Mouse (Mus musculus) heart, embryonic 15.5 days (tissue): Measurements from ENCODE around the gene Sfxn5. TPM values are rescaled to one million over a fixed set of nuclear protein-coding genes. Genes with fewer than 3 reads are reported as not detected.
A peak's percentile ranks its signal among the peaks of the same experiment; 100 is the strongest.

Experiments
- ATAC-seq: fragments of 200-750 bp; cut with Nextera tagmentation; replicated peaks from 2 replicates; pipeline ENCODE4 v1.8.0; 2017; ENCODE audit warnings: low read depth, moderate TSS enrichment; ENCODE audit not compliant: insufficient number of reproducible peaks, insufficient read depth, low FRiP score
- H3K27ac ChIP-seq: fragments of 300-500 bp; sonication (generic); 2 replicates; pipeline ENCODE4 v1.5.1; 2015; ENCODE audit warnings: mild to moderate bottlenecking, inconsistent platforms
- H3K27me3 ChIP-seq: fragments of 300-500 bp; sonication (generic); 2 replicates; pipeline ENCODE4 v1.6.1; 2015; ENCODE audit warnings: inconsistent platforms
- H3K36me3 ChIP-seq: fragments of 300-500 bp; sonication (generic); 2 replicates; pipeline ENCODE4 v1.6.1; 2015; ENCODE audit warnings: mild to moderate bottlenecking, inconsistent platforms
- H3K4me1 ChIP-seq: fragments of 300-500 bp; sonication (generic); replicated peaks from 2 replicates; pipeline ENCODE4 v1.6.1; 2015; ENCODE audit warnings: inconsistent platforms
- H3K4me2 ChIP-seq: fragments of 300-500 bp; sonication (generic); 2 replicates; pipeline ENCODE4 v1.6.1; 2015; ENCODE audit warnings: inconsistent platforms, mild to moderate bottlenecking, moderate library complexity
- H3K4me3 ChIP-seq: fragments of 300-500 bp; sonication (generic); 2 replicates; pipeline ENCODE4 v1.5.1; 2015; ENCODE audit warnings: mild to moderate bottlenecking, inconsistent platforms
- H3K9ac ChIP-seq: fragments of 300-500 bp; sonication (generic); 2 replicates; pipeline ENCODE4 v1.6.1; 2015; ENCODE audit warnings: mild to moderate bottlenecking, inconsistent platforms
- H3K9me3 ChIP-seq: fragments of 300-500 bp; sonication (generic); replicated peaks from 2 replicates; pipeline ENCODE4 v1.6.1; 2016; ENCODE audit warnings: inconsistent platforms
- WGBS: fragments of 180-500 bp; shearing (Covaris S2); methylation state at CpG from one replicate; pipeline ENCODE4 v1.1.7; 2015; ENCODE audit warnings: mixed read lengths; 5-methylcytosine and 5-hydroxymethylcytosine counted together
- polyA plus RNA-seq: library from polyadenylated mRNA; unstranded; fragments of >200 nt; fragmentation: Nextera tagmentation; extraction: Ambion mirVana; gene quantifications from 2 replicates; pipeline ENCODE4 v1.2.1, GENCODE M21; 2015

Sfxn5 gene
- polyA plus RNA-seq, 1 experiment from 2014 or later = 3.7 TPM

- 58% methylated on average over 5 of the region's 5 CpGs for WGBS
- H3K9me3 ChIP-seq = no peaks in the 10 kb centered on the region
- H3K27ac ChIP-seq = peak overlapping the region; percentile 93
- no peak for ATAC-seq
- H3K4me1 ChIP-seq = peaks cover 79% of the 10 kb centered on the region
- H3K9ac ChIP-seq = no peak overlapping the region
- H3K27me3 ChIP-seq = no peaks in the 10 kb centered on the region
- no peak overlapping the region for H3K4me2 ChIP-seq
- H3K4me3 ChIP-seq = no peak overlapping the region
- H3K36me3 ChIP-seq = no peaks in the 10 kb centered on the region
Observed at GRCm38 (mm10) chr6:85363231-85363905, 30.1 kb upstream of the Sfxn5 start.

GRCm38 (mm10) chr6:85362610-85363009 is 29.4 kb upstream of the Sfxn5 start:
- no peaks in the 10 kb centered on the region for H3K36me3 ChIP-seq
- 65% methylated on average over 5 of the region's 5 CpGs for WGBS
- H3K9ac ChIP-seq = no peak overlapping the region
- peaks cover 76% of the 10 kb centered on the region for H3K4me1 ChIP-seq
- no peaks in the 10 kb centered on the region for H3K9me3 ChIP-seq
- no peaks in the 10 kb centered on the region for H3K27me3 ChIP-seq
- H3K4me3 ChIP-seq = no peak overlapping the region
- no peak for ATAC-seq
- no peak overlapping the region for H3K4me2 ChIP-seq
- H3K27ac ChIP-seq = peak overlapping the region; percentile 93

GRCm38 (mm10) chr6:85360311-85360710 is 27.1 kb upstream of the Sfxn5 start:
- Histone ChIP-seq H3K4me3 (no peak overlapping the region), H3K27ac (peak overlapping the region; percentile 43; the same call in 1 of the 2 replicates), H3K4me2 (no peak overlapping the region), H3K36me3 (no peaks in the 10 kb centered on the region), H3K4me1 (peaks cover 72% of the 10 kb centered on the region), H3K27me3 (no peaks in the 10 kb centered on the region), H3K9me3 (no peaks in the 10 kb centered on the region), H3K9ac (no peak overlapping the region)
- 72% methylated on average over 5 of the region's 5 CpGs for WGBS
- no peak for ATAC-seq

- ATAC-seq = no peak
- H3K36me3 ChIP-seq = no peaks in the 10 kb centered on the region
- H3K4me1 ChIP-seq = peaks cover 58% of the 10 kb centered on the region
- H3K27ac ChIP-seq = peak overlapping the region; percentile 86
- H3K9ac ChIP-seq = no peak overlapping the region
- WGBS = 85% methylated on average over 1 of the region's 1 CpGs
- no peaks in the 10 kb centered on the region for H3K9me3 ChIP-seq
- H3K4me2 ChIP-seq = no peak overlapping the region
- H3K4me3 ChIP-seq = no peak overlapping the region
- H3K27me3 ChIP-seq = no peaks in the 10 kb centered on the region
Observed at GRCm38 (mm10) chr6:85358877-85359276, 25.7 kb upstream of the Sfxn5 start.

- no peak overlapping the region for H3K4me3 ChIP-seq
- WGBS = 22% methylated on average over 4 of the region's 4 CpGs
- peaks cover 42% of the 10 kb centered on the region for H3K4me1 ChIP-seq
- no peaks in the 10 kb centered on the region for H3K36me3 ChIP-seq
- peak overlapping the region; percentile 19 for H3K4me2 ChIP-seq
- H3K27me3 ChIP-seq = no peaks in the 10 kb centered on the region
- H3K9ac ChIP-seq = no peak overlapping the region
- peak overlapping the region; percentile 86 for H3K27ac ChIP-seq
- peak; percentile 15; the same call in 1 of the 2 replicates for ATAC-seq
- no peaks in the 10 kb centered on the region for H3K9me3 ChIP-seq
Observed at GRCm38 (mm10) chr6:85356682-85357465, 23.7 kb upstream of the Sfxn5 start.

- H3K4me1 ChIP-seq = peaks cover 36% of the 10 kb centered on the region
- H3K36me3 ChIP-seq = no peaks in the 10 kb centered on the region
- H3K9me3 ChIP-seq = no peaks in the 10 kb centered on the region
- no peak for ATAC-seq
- H3K4me3 ChIP-seq = no peak overlapping the region
- no peak overlapping the region for H3K4me2 ChIP-seq
- H3K27me3 ChIP-seq = no peaks in the 10 kb centered on the region
- no peak overlapping the region for H3K9ac ChIP-seq
- peak overlapping the region; percentile 86 for H3K27ac ChIP-seq
- 96% methylated on average over 2 of the region's 2 CpGs for WGBS
Observed at GRCm38 (mm10) chr6:85355753-85356152, 22.5 kb upstream of the Sfxn5 start.

- WGBS = 73% methylated on average over 6 of the region's 6 CpGs
- peaks cover 37% of the 10 kb centered on the region for H3K4me1 ChIP-seq
Observed at GRCm38 (mm10) chr6:85354709-85355108, 21.5 kb upstream of the Sfxn5 start.

GRCm38 (mm10) chr6:85353706-85354105 is 20.5 kb upstream of the Sfxn5 start:
- H3K27me3 ChIP-seq = no peaks in the 10 kb centered on the region
- no peak overlapping the region for H3K9ac ChIP-seq
- no peak overlapping the region for H3K27ac ChIP-seq
- H3K4me1 ChIP-seq = peaks cover 43% of the 10 kb centered on the region
- H3K36me3 ChIP-seq = no peaks in the 10 kb centered on the region
- H3K9me3 ChIP-seq = no peaks in the 10 kb centered on the region
- no peak overlapping the region for H3K4me3 ChIP-seq
- 68% methylated on average over 3 of the region's 3 CpGs for WGBS
- ATAC-seq = no peak
- no peak overlapping the region for H3K4me2 ChIP-seq

More at GRCm38 (mm10) chr6:85354709-85355108, 21.5 kb upstream of the Sfxn5 start:
- Histone ChIP-seq H3K9me3 (no peaks in the 10 kb centered on the region), H3K36me3 (no peaks in the 10 kb centered on the region), H3K27ac (0 out of 2 replicates have a peak overlapping the region, but pooled peaks have one; percentile 2), H3K9ac (no peak overlapping the region), H3K27me3 (no peaks in the 10 kb centered on the region), H3K4me3 (no peak overlapping the region), H3K4me2 (no peak overlapping the region)
- no peak for ATAC-seq

- no peak overlapping the region for H3K9ac ChIP-seq
- no peaks in the 10 kb centered on the region for H3K27me3 ChIP-seq
- no peak for ATAC-seq
- H3K4me1 ChIP-seq = peaks cover 32% of the 10 kb centered on the region
- H3K4me2 ChIP-seq = no peak overlapping the region
- no peak overlapping the region for H3K4me3 ChIP-seq
- H3K36me3 ChIP-seq = peaks cover 22% of the 10 kb centered on the region
- no peak overlapping the region for H3K27ac ChIP-seq
- H3K9me3 ChIP-seq = no peaks in the 10 kb centered on the region
- 74% methylated on average over 1 of the region's 1 CpGs for WGBS
Observed at GRCm38 (mm10) chr6:85350157-85350556, 16.9 kb upstream of the Sfxn5 start.

- Histone ChIP-seq H3K9me3 (no peaks in the 10 kb centered on the region), H3K36me3 (peaks cover 26% of the 10 kb centered on the region), H3K9ac (peak overlapping the region; percentile 19; the same call in 1 of the 2 replicates), H3K27ac (peak overlapping the region; percentile 48), H3K4me3 (no peak overlapping the region), H3K4me2 (no peak overlapping the region), H3K4me1 (peaks cover 32% of the 10 kb centered on the region), H3K27me3 (no peaks in the 10 kb centered on the region)
- peak; percentile 29; the same call in 1 of the 2 replicates for ATAC-seq
- 42% methylated on average over 7 of the region's 7 CpGs for WGBS
Observed at GRCm38 (mm10) chr6:85349246-85349645, 16.0 kb upstream of the Sfxn5 start.

GRCm38 (mm10) chr6:85348133-85348532 is 14.9 kb upstream of the Sfxn5 start:
- no peaks in the 10 kb centered on the region for H3K9me3 ChIP-seq
- H3K36me3 ChIP-seq = peaks cover 28% of the 10 kb centered on the region
- no peak overlapping the region for H3K9ac ChIP-seq
- no peak for ATAC-seq
- 82% methylated on average over 11 of the region's 11 CpGs for WGBS
- 0 out of 2 replicates have a peak overlapping the region, but pooled peaks have one; percentile 48 for H3K27ac ChIP-seq
- H3K27me3 ChIP-seq = no peaks in the 10 kb centered on the region
- H3K4me3 ChIP-seq = no peak overlapping the region
- peaks cover 32% of the 10 kb centered on the region for H3K4me1 ChIP-seq
- no peak overlapping the region for H3K4me2 ChIP-seq
